Mouse (Mus musculus) hindbrain, embryonic 15.5 days (tissue): ENCODE measurements around the gene Slc25a21. TPM values are rescaled to one million over a fixed set of nuclear protein-coding genes. Genes with fewer than 3 reads are reported as not detected.

Experiments
- ATAC-seq: fragments of 200-750 bp; cut with Nextera tagmentation; 2 replicates; pipeline ENCODE4 v1.8.0; 2017; ENCODE audit warnings: low read depth, moderate number of reproducible peaks, moderate TSS enrichment; ENCODE audit not compliant: low FRiP score
- H3K27ac ChIP-seq: fragments of 300-500 bp; sonication (generic); replicated peaks from 2 replicates; pipeline ENCODE4 v1.5.1; 2015; ENCODE audit warnings: mild to moderate bottlenecking, inconsistent platforms
- H3K27me3 ChIP-seq: fragments of 300-500 bp; sonication (generic); 2 replicates; pipeline ENCODE4 v1.6.1; 2015; ENCODE audit warnings: control low read depth, inconsistent platforms
- H3K36me3 ChIP-seq: fragments of 300-500 bp; sonication (generic); 2 replicates; pipeline ENCODE4 v1.6.1; 2015; ENCODE audit warnings: control low read depth, inconsistent platforms
- H3K4me1 ChIP-seq: fragments of 300-500 bp; sonication (generic); replicated peaks from 2 replicates; pipeline ENCODE4 v1.6.1; 2015; ENCODE audit warnings: control low read depth, inconsistent platforms
- H3K4me2 ChIP-seq: fragments of 300-500 bp; sonication (generic); 2 replicates; pipeline ENCODE4 v1.6.1; 2015; ENCODE audit warnings: moderate library complexity, mild to moderate bottlenecking, inconsistent platforms
- H3K4me3 ChIP-seq: fragments of 300-500 bp; sonication (generic); 2 replicates; pipeline ENCODE4 v1.5.1; 2015; ENCODE audit warnings: mild to moderate bottlenecking, inconsistent platforms
- H3K9ac ChIP-seq: fragments of 300-500 bp; sonication (generic); 2 replicates; pipeline ENCODE4 v1.6.1; 2015; ENCODE audit warnings: inconsistent platforms
- H3K9me3 ChIP-seq: fragments of 300-500 bp; sonication (generic); 2 replicates; pipeline ENCODE4 v1.6.1; 2016; ENCODE audit warnings: control low read depth, inconsistent platforms
- WGBS: fragments of 180-500 bp; shearing (Covaris S2); methylation state at CpG from one replicate; pipeline ENCODE4 v1.1.7; 2015; 5-methylcytosine and 5-hydroxymethylcytosine counted together
- polyA plus RNA-seq: library from polyadenylated mRNA; unstranded; fragments of >200 nt; fragmentation: Nextera tagmentation; extraction: Ambion mirVana; gene quantifications from 2 replicates; pipeline ENCODE4 v1.2.1, GENCODE M21; 2015

Gene Slc25a21
- polyA plus RNA-seq, 1 experiment from 2014 or later = 0.10 TPM

DNA sequence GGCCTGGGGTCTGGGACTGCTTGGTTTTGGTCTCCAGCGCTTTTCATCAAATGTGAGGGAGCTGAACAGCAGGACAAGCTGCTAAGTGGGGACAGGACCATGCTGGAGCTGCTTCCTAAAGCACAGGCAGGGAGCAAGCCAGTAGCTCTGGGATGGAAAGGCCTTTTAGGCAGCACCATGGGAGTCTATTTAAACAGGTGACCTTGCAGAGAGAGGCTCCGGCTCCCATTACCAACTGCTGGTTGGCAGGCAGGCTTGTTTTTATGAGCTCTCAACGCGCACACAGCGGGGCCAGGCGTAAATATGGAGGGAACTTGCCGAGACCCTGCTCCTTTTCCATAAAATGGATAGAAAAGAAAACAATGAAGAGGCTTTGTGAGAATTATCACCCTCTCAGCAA lies 292.1 kb downstream of the Slc25a21 start:
- H3K4me1 ChIP-seq = no peaks in the 10 kb centered on the region
- no peaks in the 10 kb centered on the region for H3K27me3 ChIP-seq
- H3K4me2 ChIP-seq = no peak overlapping the region
- ATAC-seq = no peak
- H3K4me3 ChIP-seq = no peak overlapping the region
- no peaks in the 10 kb centered on the region for H3K36me3 ChIP-seq
- 25% methylated on average over 7 of the region's 7 CpGs for WGBS
- no peak overlapping the region for H3K9ac ChIP-seq
- H3K9me3 ChIP-seq = no peaks in the 10 kb centered on the region
- H3K27ac ChIP-seq = no peak overlapping the region

DNA sequence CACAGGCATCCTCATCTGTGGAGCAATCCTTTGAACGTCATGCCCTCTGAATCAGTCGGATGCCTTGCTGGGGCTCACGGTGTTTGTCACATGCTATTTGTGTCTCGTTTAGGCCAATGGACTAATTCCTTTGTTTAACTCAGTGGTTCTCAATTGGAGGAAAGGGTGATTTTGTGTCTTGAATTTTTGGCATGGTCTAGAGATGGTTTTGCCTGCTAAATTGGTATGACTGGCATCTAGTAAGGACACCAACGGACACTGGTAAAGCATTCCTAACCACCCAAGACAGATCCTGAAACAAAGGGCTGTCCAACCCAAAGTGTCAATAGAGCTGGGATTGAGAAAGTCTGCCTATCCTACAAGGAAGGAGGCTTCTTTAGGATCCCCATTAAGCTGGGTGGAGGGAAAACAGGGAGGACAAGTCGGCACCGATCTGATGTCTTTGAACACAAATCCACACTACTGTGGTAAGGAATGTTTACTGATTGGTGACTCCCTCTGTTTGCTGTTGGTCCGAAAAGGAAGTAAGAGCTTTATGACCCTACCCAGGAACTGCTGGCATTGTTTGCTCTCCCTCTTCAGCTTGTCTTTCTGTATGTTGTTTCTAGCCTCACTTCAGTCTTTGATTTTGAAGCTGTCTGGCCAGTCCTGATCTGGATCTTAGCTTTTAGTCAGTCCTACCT lies 294.4 kb downstream of the Slc25a21 start:
- H3K27ac ChIP-seq = no peak overlapping the region
- ATAC-seq = no peak
- 88% methylated on average over 8 of the region's 8 CpGs for WGBS
- H3K4me2 ChIP-seq = no peak overlapping the region
- H3K9me3 ChIP-seq = no peaks in the 10 kb centered on the region
- H3K27me3 ChIP-seq = no peaks in the 10 kb centered on the region
- H3K9ac ChIP-seq = no peak overlapping the region
- H3K36me3 ChIP-seq = no peaks in the 10 kb centered on the region
- H3K4me3 ChIP-seq = no peak overlapping the region
- no peaks in the 10 kb centered on the region for H3K4me1 ChIP-seq

GRCm38 (mm10) chr12:56897976-56898375 lies 299.3 kb downstream of the Slc25a21 start:
- Histone ChIP-seq H3K27me3 (no peaks in the 10 kb centered on the region), H3K27ac (no peak overlapping the region), H3K36me3 (no peaks in the 10 kb centered on the region), H3K4me3 (no peak overlapping the region), H3K4me2 (no peak overlapping the region), H3K9me3 (no peaks in the 10 kb centered on the region), H3K9ac (no peak overlapping the region), H3K4me1 (no peaks in the 10 kb centered on the region)
- ATAC-seq = no peak
- WGBS = 79% methylated on average over 8 of the region's 8 CpGs

GRCm38 (mm10) chr12:56897221-56897937 lies 299.9 kb downstream of the Slc25a21 start:
- no peak for ATAC-seq
- H3K4me2 ChIP-seq = no peak overlapping the region
- no peaks in the 10 kb centered on the region for H3K4me1 ChIP-seq
- H3K9ac ChIP-seq = no peak overlapping the region
- H3K27me3 ChIP-seq = no peaks in the 10 kb centered on the region
- 87% methylated on average over 8 of the region's 8 CpGs for WGBS
- H3K27ac ChIP-seq = no peak overlapping the region
- H3K36me3 ChIP-seq = no peaks in the 10 kb centered on the region
- H3K9me3 ChIP-seq = no peaks in the 10 kb centered on the region
- H3K4me3 ChIP-seq = no peak overlapping the region

DNA sequence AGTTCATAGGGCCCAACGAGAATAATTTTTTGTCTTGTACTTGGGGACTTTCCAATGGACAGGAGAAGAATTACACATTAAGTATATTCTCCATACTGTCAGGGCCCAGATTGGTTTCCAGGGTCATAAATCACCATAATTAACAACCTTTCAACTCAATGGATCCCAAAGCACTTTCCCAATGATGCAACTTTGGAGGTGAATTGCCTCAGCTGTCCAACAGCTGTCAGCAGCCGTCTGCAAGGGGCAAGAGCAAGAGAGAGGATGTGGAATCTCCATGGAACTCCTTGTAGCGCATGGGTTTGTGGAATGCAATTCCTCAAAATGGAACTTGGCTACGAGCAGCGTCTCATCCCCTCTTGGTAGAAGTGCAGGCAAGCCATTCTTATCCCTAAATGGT lies 302.3 kb downstream of the Slc25a21 start:
- Histone ChIP-seq H3K9ac (no peak overlapping the region), H3K27ac (no peak overlapping the region), H3K4me3 (no peak overlapping the region), H3K4me2 (no peak overlapping the region), H3K36me3 (no peaks in the 10 kb centered on the region), H3K27me3 (no peaks in the 10 kb centered on the region), H3K9me3 (no peaks in the 10 kb centered on the region), H3K4me1 (no peaks in the 10 kb centered on the region)
- ATAC-seq = no peak
- 65% methylated on average over 5 of the region's 5 CpGs for WGBS

GRCm38 (mm10) chr12:56890891-56891726 lies 306.2 kb downstream of the Slc25a21 start:
- WGBS = 64% methylated on average over 6 of the region's 6 CpGs
- Histone ChIP-seq H3K27ac (no peak overlapping the region), H3K9ac (no peak overlapping the region), H3K4me1 (no peaks in the 10 kb centered on the region), H3K9me3 (no peaks in the 10 kb centered on the region), H3K4me2 (no peak overlapping the region), H3K4me3 (no peak overlapping the region), H3K36me3 (no peaks in the 10 kb centered on the region), H3K27me3 (no peaks in the 10 kb centered on the region)
- ATAC-seq = no peak

DNA sequence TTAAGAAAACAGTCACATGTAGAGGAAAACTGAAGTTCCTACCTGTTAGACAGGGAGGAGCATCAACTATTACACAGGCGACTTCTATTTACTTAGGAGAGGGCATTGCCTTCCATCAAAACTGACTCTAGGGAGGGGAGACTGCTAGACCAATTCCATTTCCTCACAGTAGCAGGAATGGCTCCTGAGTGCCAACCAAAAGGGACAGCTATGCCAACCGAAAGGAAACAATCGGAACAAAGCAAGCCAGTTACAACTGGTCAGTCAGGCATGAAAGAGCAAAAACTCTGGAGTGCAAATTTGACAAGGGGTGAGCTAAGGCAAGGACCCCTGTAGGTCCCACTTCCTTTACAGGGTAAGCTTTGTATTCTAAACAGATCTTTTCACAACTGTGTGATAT lies 319.5 kb downstream of the Slc25a21 start:
- no peak overlapping the region for H3K27ac ChIP-seq
- WGBS = 28% methylated on average over 3 of the region's 3 CpGs
- H3K4me1 ChIP-seq = no peaks in the 10 kb centered on the region
- H3K9ac ChIP-seq = no peak overlapping the region
- no peak overlapping the region for H3K4me3 ChIP-seq
- no peak overlapping the region for H3K4me2 ChIP-seq
- H3K27me3 ChIP-seq = no peaks in the 10 kb centered on the region
- no peaks in the 10 kb centered on the region for H3K9me3 ChIP-seq
- no peaks in the 10 kb centered on the region for H3K36me3 ChIP-seq
- ATAC-seq = no peak

- H3K9ac ChIP-seq = no peak overlapping the region
- no peaks in the 10 kb centered on the region for H3K36me3 ChIP-seq
- no peak overlapping the region for H3K27ac ChIP-seq
- 31% methylated on average over 7 of the region's 7 CpGs for WGBS
- peak overlapping the region; percentile 30; the same call in 1 of the 2 replicates for H3K4me2 ChIP-seq
- no peaks in the 10 kb centered on the region for H3K27me3 ChIP-seq
- no peaks in the 10 kb centered on the region for H3K9me3 ChIP-seq
- ATAC-seq = no peak
- H3K4me3 ChIP-seq = no peak overlapping the region
- H3K4me1 ChIP-seq = no peaks in the 10 kb centered on the region
These were observed 320.7 kb downstream of the Slc25a21 start for GRCm38 (mm10) chr12:56876549-56876948.

GRCm38 (mm10) chr12:56873204-56873603 lies 324.1 kb downstream of the Slc25a21 start:
- Histone ChIP-seq H3K9ac (no peak overlapping the region), H3K36me3 (no peaks in the 10 kb centered on the region), H3K4me3 (no peak overlapping the region), H3K4me1 (no peaks in the 10 kb centered on the region), H3K27ac (no peak overlapping the region), H3K9me3 (no peaks in the 10 kb centered on the region), H3K27me3 (no peaks in the 10 kb centered on the region), H3K4me2 (no peak overlapping the region)
- ATAC-seq = no peak

GRCm38 (mm10) chr12:56870569-56870968 lies 326.7 kb downstream of the Slc25a21 start:
- WGBS = 92% methylated on average over 3 of the region's 3 CpGs
- no peaks in the 10 kb centered on the region for H3K36me3 ChIP-seq
- no peaks in the 10 kb centered on the region for H3K27me3 ChIP-seq
- no peak overlapping the region for H3K27ac ChIP-seq
- no peaks in the 10 kb centered on the region for H3K9me3 ChIP-seq
- no peak overlapping the region for H3K4me2 ChIP-seq
- H3K9ac ChIP-seq = no peak overlapping the region
- no peaks in the 10 kb centered on the region for H3K4me1 ChIP-seq
- H3K4me3 ChIP-seq = no peak overlapping the region
- ATAC-seq = no peak

DNA sequence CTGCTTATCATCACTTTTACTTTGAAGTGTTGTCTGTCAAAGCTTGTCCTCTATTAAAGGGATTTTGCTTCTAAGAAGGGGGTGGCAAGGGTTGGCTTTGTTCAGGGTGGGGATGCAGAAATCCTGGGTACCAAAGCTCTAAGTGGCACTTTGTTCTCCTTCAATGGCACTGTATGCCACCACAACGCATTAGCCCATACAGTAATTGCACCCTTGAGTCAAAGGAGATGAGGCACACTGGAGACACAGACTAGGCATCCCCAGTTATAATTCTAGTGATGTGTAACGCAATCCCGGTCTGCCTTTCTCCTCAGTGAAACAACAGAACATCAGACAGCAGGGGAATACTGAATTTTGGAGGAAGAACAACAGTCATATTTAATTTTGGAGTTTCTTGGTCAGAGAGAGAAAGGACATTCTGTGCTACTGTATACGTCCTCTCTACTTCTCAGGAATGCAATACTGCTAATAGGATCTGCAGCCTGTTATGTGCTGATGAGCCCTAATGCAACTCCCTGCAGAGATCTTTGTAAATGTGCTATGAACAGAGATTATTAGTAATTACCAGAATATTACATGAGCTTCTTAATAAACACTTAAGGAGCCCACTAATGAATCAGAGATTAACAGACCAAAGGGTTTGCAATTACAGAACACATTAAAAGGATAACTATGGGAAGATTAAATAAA lies 333.3 kb downstream of the Slc25a21 start:
- Histone ChIP-seq H3K27me3 (no peaks in the 10 kb centered on the region), H3K4me3 (no peak overlapping the region), H3K36me3 (no peaks in the 10 kb centered on the region), H3K4me1 (no peaks in the 10 kb centered on the region), H3K27ac (no peak overlapping the region), H3K4me2 (no peak overlapping the region), H3K9ac (no peak overlapping the region), H3K9me3 (no peaks in the 10 kb centered on the region)
- no peak; the same call in 1 of the 2 replicates for ATAC-seq
- 63% methylated on average over 4 of the region's 4 CpGs for WGBS

GRCm38 (mm10) chr12:56852679-56853078 lies 344.6 kb downstream of the Slc25a21 start:
- no peaks in the 10 kb centered on the region for H3K27me3 ChIP-seq
- H3K9me3 ChIP-seq = no peaks in the 10 kb centered on the region
- no peak overlapping the region for H3K9ac ChIP-seq
- WGBS = 51% methylated on average over 4 of the region's 4 CpGs
- H3K36me3 ChIP-seq = no peaks in the 10 kb centered on the region
- no peak for ATAC-seq
- H3K27ac ChIP-seq = no peak overlapping the region
- H3K4me2 ChIP-seq = no peak overlapping the region
- H3K4me1 ChIP-seq = no peaks in the 10 kb centered on the region
- H3K4me3 ChIP-seq = no peak overlapping the region
